Mouse (Mus musculus) stomach, embryonic 16.5 days (tissue): Measurements from ENCODE around the gene Mast4. TPM values are rescaled to one million over a fixed set of nuclear protein-coding genes. Genes with fewer than 3 reads are reported as not detected.

Experiments used
- ATAC-seq: fragments of 200-750 bp; cut with Nextera tagmentation; 2 replicates; pipeline ENCODE4 v1.8.0; 2017; ENCODE audit warnings: moderate number of reproducible peaks, moderate TSS enrichment; ENCODE audit not compliant: insufficient read depth, low FRiP score
- H3K27ac ChIP-seq: fragments of 300-500 bp; sonication (generic); 2 replicates; pipeline ENCODE4 v1.5.1; 2014; ENCODE audit warnings: low read length
- H3K27me3 ChIP-seq: fragments of 300-500 bp; sonication (generic); 2 replicates; pipeline ENCODE4 v1.6.1; 2014; ENCODE audit warnings: low read length, control low read depth, mixed read lengths; ENCODE audit not compliant: control insufficient read depth, insufficient read depth
- H3K36me3 ChIP-seq: fragments of 300-500 bp; sonication (generic); 2 replicates; pipeline ENCODE4 v1.6.1; 2014; ENCODE audit warnings: low read length; ENCODE audit not compliant: control insufficient read depth, insufficient read depth
- H3K4me1 ChIP-seq: fragments of 300-500 bp; sonication (generic); 2 replicates; pipeline ENCODE4 v1.6.1; 2014; ENCODE audit warnings: low read length, control low read depth, mixed read lengths; ENCODE audit not compliant: control insufficient read depth, insufficient read depth
- H3K4me2 ChIP-seq: fragments of 300-500 bp; sonication (generic); 2 replicates; pipeline ENCODE4 v1.6.1; 2014; ENCODE audit warnings: low read depth, low read length, mixed read lengths
- H3K4me3 ChIP-seq: fragments of 300-500 bp; sonication (generic); replicated peaks from 2 replicates; pipeline ENCODE4 v1.5.1; 2014; ENCODE audit warnings: mild to moderate bottlenecking, low read length
- H3K9ac ChIP-seq: fragments of 300-500 bp; sonication (generic); 2 replicates; pipeline ENCODE4 v1.6.1; 2014; ENCODE audit warnings: low read length
- H3K9me3 ChIP-seq: fragments of 300-500 bp; sonication (generic); replicated peaks from 2 replicates; pipeline ENCODE4 v1.6.1; 2016; ENCODE audit warnings: low read length, control low read depth; ENCODE audit not compliant: control insufficient read depth
- WGBS: fragments of 180-500 bp; shearing (Covaris S2); extraction: QIAGEN DNeasy Blood & Tissue Kit; methylation state at CpG from one replicate; pipeline ENCODE4 v1.1.7; 2014; 5-methylcytosine and 5-hydroxymethylcytosine counted together
- polyA plus RNA-seq: library from polyadenylated mRNA; unstranded; fragments of >200 nt; fragmentation: Nextera tagmentation; extraction: Ambion mirVana; gene quantifications from 2 replicates; pipeline ENCODE4 v1.2.1, GENCODE M21; 2015

Gene Mast4
- polyA plus RNA-seq, 1 experiment from 2014 or later: 31.0 TPM

DNA sequence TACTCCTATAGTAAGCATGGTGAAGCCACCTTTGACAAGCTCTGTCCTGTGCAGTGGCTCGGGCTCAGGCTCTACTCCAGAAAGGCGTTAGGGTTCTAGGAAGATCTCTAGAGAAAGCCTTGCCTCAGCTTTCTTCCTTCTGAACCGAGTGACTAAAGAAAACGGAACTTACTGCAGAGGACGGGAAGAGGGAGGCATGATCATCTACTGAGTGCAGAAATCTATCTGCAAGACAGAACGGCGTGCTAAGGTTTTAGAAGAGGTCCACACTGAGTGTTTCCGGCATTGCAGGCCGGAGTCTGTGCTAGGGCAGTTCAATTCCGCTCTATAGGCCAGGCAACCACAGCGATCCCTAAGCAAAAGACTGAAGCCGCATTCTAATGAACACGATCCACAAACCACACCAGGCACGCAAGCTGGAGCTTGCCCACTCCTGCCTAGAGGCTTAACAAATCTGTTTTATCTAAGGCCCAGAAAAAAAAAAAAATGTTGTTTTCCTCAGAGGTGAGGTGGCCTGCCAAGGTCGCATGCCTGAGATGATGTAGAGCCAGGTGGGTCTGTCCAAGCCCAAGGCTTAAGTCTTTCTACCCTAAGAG, 445.3 kb downstream of the Mast4 start:
- H3K27ac ChIP-seq: peak overlapping the region; percentile 84
- no peak for ATAC-seq
- H3K9ac ChIP-seq: 0 out of 2 replicates have a peak overlapping the region, but pooled peaks have one; percentile 19
- H3K4me3 ChIP-seq: no peak overlapping the region
- H3K27me3 ChIP-seq: no peaks in the 10 kb centered on the region
- no peaks in the 10 kb centered on the region for H3K9me3 ChIP-seq
- H3K4me2 ChIP-seq: no peak overlapping the region
- H3K36me3 ChIP-seq: no peaks in the 10 kb centered on the region
- 57% methylated on average over 15 of the region's 15 CpGs for WGBS
- peaks cover 31% of the 10 kb centered on the region for H3K4me1 ChIP-seq

DNA sequence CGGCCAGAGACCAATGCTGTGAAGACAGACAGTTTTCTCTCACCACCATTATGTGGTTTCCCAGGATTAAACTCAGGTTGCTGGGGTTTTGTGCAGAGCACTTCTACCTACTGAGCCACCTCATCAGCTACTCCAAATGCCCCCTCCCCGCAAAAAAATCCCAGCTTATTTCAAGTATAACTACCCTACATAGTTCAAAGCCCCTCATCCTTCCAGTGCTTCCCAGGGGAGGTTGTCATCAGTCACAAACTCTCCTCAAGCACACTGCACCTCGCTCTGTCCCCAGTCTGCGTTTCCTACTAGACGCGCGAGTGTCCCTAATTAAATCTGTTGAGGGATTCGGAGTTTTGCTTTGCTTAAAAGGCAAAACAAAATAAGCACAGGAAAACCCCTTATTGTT, 446.1 kb downstream of the Mast4 start:
- Histone ChIP-seq H3K9ac (no peak overlapping the region), H3K4me1 (peaks cover 23% of the 10 kb centered on the region; the same call in 1 of the 2 replicates), H3K4me2 (no peak overlapping the region), H3K36me3 (no peaks in the 10 kb centered on the region), H3K27me3 (no peaks in the 10 kb centered on the region), H3K27ac (peak overlapping the region; percentile 43; the same call in 1 of the 2 replicates), H3K9me3 (no peaks in the 10 kb centered on the region), H3K4me3 (no peak overlapping the region)
- ATAC-seq: no peak
- WGBS: 79% methylated on average over 8 of the region's 8 CpGs

DNA sequence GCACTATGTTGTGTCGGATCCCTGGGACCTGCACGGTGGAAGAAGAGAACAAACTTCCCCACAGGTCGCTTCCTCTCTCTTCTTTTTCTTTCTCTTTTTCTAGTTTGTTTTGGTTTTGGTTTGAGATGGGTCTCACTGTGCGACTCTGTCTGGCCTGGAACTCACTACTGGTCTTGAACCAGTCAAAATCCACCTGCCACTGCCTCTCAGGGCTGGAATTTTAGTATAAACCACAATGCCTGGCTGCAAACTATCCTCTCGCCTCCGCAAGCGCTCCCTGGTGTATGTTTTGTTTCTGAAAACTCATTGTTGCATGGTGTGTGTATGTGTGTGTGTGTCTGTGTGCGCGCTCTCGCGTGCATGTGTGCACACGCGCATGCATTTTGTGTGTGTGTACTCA, 446.8 kb downstream of the Mast4 start:
- Histone ChIP-seq H3K27me3 (no peaks in the 10 kb centered on the region), H3K4me1 (peaks cover 23% of the 10 kb centered on the region; the same call in 1 of the 2 replicates), H3K9ac (no peak overlapping the region), H3K9me3 (no peaks in the 10 kb centered on the region), H3K27ac (no peak overlapping the region), H3K36me3 (no peaks in the 10 kb centered on the region), H3K4me3 (no peak overlapping the region), H3K4me2 (no peak overlapping the region)
- 93% methylated on average over 13 of the region's 13 CpGs for WGBS
- no peak for ATAC-seq

DNA sequence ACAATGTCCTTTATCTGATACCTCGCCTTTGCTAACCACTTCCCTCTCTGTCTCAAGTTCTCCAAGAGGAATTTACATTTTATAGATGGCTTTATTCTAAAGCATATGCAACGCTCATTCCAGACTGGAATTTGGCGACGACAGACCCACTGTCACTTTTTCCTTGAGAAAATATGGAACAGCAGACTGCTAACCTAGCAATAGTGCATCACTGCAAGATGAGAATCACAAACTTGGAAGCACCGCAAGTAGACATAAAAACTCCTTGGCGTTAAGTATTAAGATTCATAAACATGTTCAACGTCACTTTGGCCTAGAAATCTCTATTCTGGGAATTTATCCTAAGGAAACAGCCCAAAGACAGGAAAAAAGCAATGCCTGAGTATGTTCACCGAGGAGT, 447.5 kb downstream of the Mast4 start:
- no peaks in the 10 kb centered on the region for H3K9me3 ChIP-seq
- H3K27ac ChIP-seq: no peak overlapping the region
- H3K9ac ChIP-seq: no peak overlapping the region
- no peaks in the 10 kb centered on the region for H3K36me3 ChIP-seq
- H3K27me3 ChIP-seq: no peaks in the 10 kb centered on the region
- no peak overlapping the region for H3K4me2 ChIP-seq
- H3K4me3 ChIP-seq: no peak overlapping the region
- H3K4me1 ChIP-seq: peaks cover 23% of the 10 kb centered on the region; the same call in 1 of the 2 replicates
- WGBS: 59% methylated on average over 8 of the region's 8 CpGs
- ATAC-seq: no peak

DNA sequence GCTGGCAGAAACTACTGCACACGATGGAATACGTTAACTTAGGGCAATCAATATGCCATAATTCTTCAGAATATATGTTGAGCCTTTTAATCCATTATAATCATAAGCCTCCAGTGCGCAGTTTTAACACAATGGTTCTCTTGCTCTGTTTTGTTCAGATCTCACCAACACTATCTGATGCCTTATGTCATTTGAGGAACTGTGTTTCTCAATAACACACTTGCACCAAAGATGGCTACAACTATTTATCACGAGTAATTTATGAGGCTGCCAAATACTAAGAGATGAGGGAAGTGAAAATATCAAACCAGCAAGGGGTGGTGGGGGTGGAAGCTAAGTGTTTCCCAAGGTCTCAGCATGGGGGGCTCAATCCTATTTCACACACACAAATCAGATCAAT, 448.1 kb downstream of the Mast4 start:
- Histone ChIP-seq H3K4me2 (no peak overlapping the region), H3K9me3 (no peaks in the 10 kb centered on the region), H3K4me3 (no peak overlapping the region), H3K27ac (no peak overlapping the region), H3K27me3 (no peaks in the 10 kb centered on the region), H3K4me1 (peaks cover 23% of the 10 kb centered on the region; the same call in 1 of the 2 replicates), H3K36me3 (no peaks in the 10 kb centered on the region), H3K9ac (no peak overlapping the region)
- no peak for ATAC-seq
- 69% methylated on average over 4 of the region's 4 CpGs for WGBS

DNA sequence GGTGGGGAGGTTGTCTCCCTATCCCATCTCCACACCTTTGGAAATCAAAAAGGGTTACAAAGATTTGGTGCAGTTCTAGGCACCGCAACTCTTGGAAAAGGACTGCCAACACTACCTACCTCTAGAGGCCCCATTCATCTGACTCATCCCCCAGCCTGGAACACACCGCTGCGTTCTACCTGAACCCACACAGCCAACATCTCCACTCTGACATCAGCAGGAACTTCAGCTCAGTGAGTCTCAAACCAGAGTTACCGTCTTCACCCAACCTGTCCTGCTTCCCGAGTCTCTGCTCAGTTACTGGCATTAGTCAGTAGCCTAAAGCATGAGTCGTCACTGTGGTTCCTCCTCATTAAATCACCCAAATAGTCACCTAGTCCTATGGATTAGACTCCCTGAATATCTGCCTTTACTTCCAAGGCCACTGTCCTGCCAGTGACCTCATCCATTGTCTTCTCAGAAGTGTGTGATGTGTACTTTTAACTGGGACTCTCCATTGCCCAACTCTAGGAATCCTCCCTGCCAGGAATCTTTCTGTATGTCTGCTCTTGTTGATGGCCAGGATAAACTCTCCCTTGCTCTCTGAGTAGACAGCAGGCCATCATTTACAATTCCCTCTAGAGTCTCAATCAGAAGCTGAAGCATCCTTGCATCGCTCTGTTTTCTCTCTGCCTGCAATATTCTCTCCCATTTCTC, 453.8 kb downstream of the Mast4 start:
- Histone ChIP-seq H3K36me3 (no peaks in the 10 kb centered on the region), H3K27me3 (no peaks in the 10 kb centered on the region), H3K4me1 (peaks cover 37% of the 10 kb centered on the region), H3K9ac (no peak overlapping the region), H3K4me3 (no peak overlapping the region), H3K4me2 (no peak overlapping the region), H3K27ac (no peak overlapping the region), H3K9me3 (no peaks in the 10 kb centered on the region)
- no peak for ATAC-seq
- WGBS: 89% methylated on average over 7 of the region's 7 CpGs

DNA sequence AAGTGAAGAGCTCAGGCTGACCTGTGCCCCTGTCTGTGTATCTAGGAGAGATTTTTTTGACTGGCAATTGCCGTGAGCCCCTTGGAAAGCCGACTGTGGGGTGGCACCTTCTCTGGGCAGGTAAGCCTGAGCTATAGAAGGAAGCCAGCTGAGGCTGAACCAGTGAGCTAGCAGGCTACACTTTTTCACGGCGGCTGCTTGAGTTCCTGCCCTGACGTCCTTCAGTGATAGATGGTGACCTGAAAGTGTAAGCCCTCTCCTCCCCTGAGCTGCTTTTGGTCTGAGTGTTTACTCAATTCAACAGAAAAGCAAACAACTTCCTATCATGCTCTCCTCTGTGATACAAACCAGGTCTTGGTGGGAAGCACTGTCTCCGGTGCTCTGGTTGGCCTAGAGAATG, 455.7 kb downstream of the Mast4 start:
- Histone ChIP-seq H3K36me3 (no peaks in the 10 kb centered on the region), H3K27ac (peak overlapping the region; percentile 46; the same call in 1 of the 2 replicates), H3K27me3 (no peaks in the 10 kb centered on the region), H3K9me3 (no peaks in the 10 kb centered on the region), H3K4me3 (no peak overlapping the region), H3K4me1 (peaks cover 43% of the 10 kb centered on the region), H3K9ac (no peak overlapping the region), H3K4me2 (no peak overlapping the region)
- no peak for ATAC-seq
- WGBS: 22% methylated on average over 6 of the region's 6 CpGs

DNA sequence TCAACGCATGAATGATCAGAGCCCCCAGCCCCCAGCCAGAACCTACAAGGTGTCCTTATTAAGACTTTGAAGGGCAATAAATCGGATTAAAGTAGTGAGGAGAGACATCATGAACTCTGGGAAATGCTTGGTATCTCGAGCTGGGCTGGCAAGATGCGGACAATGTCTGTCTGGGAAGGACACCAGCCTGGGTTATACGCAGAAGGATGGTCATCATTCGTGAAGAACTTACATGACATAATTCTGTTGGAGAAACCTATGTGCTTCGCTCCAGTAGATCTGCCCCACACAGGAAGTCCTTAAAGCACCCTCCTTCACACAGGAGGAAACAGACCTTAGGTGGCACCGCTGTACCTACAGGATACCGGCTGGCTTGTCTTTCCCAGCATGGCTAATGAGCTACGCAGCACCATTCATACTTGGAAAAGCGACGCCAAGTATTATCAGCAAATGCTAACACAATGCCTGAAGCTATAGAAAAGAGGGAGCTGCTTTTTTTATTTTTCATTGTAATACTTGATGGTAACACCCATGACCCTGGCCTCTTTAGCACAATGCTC, 456.5 kb downstream of the Mast4 start:
- Histone ChIP-seq H3K9ac (no peak overlapping the region), H3K27ac (no peak overlapping the region), H3K36me3 (no peaks in the 10 kb centered on the region), H3K9me3 (no peaks in the 10 kb centered on the region), H3K4me3 (no peak overlapping the region), H3K27me3 (no peaks in the 10 kb centered on the region), H3K4me1 (peaks cover 43% of the 10 kb centered on the region), H3K4me2 (no peak overlapping the region)
- no peak for ATAC-seq
- WGBS: 74% methylated on average over 12 of the region's 12 CpGs

DNA sequence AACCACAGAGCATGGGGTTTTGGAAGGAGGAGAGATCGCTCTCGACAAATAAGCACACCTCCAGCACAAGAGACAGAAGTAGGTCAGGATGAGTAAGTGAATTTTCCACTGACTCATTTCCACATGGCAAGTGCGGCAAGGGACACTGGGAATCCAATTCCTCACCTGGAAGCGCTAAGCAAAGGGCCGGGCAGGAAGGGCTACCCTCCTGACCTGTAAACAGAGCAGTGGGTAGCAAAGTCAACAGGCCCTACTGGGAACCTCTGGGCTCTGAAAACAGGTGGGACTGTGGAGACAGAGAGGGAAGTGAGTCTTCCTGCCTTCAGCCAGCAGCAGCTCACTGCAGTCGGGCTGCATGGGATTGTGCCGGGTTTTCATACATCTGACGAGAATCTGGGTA, 457.1 kb downstream of the Mast4 start:
- no peaks in the 10 kb centered on the region for H3K27me3 ChIP-seq
- WGBS: 42% methylated on average over 8 of the region's 8 CpGs
- no peak overlapping the region for H3K4me3 ChIP-seq
- no peaks in the 10 kb centered on the region for H3K9me3 ChIP-seq
- peak overlapping the region; percentile 67 for H3K27ac ChIP-seq
- no peaks in the 10 kb centered on the region for H3K36me3 ChIP-seq
- no peak overlapping the region for H3K4me2 ChIP-seq
- ATAC-seq: peak; percentile 49; the same call in 1 of the 2 replicates
- peaks cover 43% of the 10 kb centered on the region for H3K4me1 ChIP-seq
- no peak overlapping the region for H3K9ac ChIP-seq
